Mouse (Mus musculus): ENCODE data around the gene Syde1. TPM values are rescaled to one million over a fixed set of nuclear protein-coding genes. Genes with fewer than 3 reads are reported as not detected.

Syde1 gene
- polyA plus RNA-seq, 1 experiment, result 9.1 TPM

DNA sequence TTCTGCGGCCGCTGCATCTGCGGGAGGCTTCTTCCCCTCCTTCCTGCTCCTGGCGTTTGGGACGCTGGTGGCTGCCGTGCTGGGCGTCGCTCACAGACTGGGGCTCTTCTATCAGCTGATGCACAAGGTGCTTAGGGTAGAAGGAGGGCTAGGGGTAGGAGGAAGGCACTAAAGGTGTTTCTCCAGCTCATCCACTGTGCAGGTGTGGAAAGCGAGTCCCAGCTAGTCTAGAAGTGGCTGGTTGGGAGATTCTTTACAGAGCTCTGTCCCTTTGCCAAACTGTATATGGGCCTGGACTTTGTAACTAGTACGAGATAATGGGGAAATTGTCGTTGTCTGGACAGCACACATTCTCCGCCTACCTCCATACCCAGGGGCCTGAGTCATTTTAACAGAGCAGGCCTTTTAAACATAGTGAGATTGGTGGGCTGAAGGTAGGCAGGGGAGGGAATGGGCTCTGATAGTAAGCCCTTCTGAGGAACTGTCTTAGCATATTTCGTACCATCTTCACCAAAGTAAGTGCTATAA lies 16.6 kb downstream of the Syde1 start:
- no peak for DNase-seq (ENCODE audit: low read depth)
- TF ChIP-seq POLR2A (IDR thresholded peaks at IDR 0.05; ENCODE audit: borderline replicate concordance, extremely low read depth, insufficient read depth, insufficient read length, poor library complexity, severe bottlenecking) (no peak), CTCF (IDR thresholded peaks at IDR 0.05; ENCODE audit: borderline replicate concordance, extremely low read depth, insufficient read depth, insufficient read length) (no peak)

DNA sequence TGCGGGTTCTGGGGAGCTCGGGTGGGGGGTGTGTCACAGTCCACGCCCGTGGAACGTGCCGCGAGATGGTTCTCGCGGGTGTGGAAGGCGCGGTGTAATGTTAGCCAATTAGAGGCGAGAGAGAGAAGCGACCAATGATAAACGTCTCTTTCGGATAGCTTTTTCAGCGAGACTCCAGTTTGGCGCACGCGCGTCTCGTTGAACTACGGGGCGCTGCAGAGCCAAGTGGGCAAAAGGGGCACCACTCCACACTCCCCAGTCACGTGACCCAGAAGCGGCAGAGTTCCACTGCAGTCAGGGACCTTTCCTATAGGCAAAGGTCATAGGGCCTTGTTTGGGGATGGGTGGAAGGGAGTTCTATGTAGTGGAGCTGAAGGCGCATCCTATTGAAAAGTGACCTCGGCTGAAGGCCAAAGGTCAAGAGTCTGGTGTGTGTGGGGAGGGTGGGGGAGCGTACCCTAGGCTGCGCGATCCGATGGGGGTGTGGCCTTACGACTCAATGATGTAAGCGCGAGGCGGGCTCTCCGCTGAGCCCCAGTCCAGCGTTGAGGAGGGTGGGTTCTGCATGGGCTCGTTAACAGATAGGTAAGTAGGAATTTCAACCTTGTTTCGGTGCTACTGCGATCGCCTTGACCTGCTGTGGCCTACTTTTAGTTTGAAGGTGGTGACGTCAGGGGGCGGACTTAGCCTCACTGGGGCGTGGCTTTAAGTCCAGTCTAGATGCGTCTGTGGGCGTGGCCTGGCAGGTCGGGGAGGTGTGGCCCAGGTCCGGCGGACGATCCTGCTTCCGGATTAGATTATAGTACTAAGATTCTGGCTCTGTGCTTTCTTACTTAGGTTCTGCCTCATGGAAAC lies 17.3 kb downstream of the Syde1 start, which contains the start of gene Ilvbl:
Gene Ilvbl (plus strand): TSS at position 97 of the 855 bp plus-strand sequence.
- peak; percentile 98 for DNase-seq (ENCODE audit: low read depth)
- TF ChIP-seq CTCF (IDR thresholded peaks at IDR 0.05; ENCODE audit: borderline replicate concordance, extremely low read depth, insufficient read depth, insufficient read length), result no peak
- no peak for TF ChIP-seq POLR2A (IDR thresholded peaks at IDR 0.05; ENCODE audit: borderline replicate concordance, extremely low read depth, insufficient read depth, insufficient read length, poor library complexity, severe bottlenecking)

DNA sequence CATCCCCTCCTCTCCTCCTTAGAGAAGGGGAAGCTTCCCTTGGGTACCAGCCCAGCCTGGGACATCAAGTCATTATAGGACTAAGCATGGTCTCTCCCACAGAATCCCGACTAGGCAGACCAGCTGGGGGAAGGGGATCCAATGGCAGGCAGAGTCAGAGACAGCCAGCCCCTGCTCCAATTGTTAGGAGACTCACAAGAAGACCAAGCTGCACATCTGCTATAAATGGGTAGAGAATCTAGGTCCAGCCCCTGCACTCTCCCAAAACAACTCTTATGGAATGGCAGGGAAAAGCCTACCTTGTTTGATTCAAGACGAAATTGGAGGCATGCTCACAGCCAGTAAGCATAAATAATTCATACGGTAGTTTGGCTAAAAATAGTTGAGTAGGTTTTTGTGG lies 18.5 kb downstream of the Syde1 start:
- no peak for DNase-seq (ENCODE audit: low read depth)
- TF ChIP-seq CTCF (IDR thresholded peaks at IDR 0.05; ENCODE audit: borderline replicate concordance, extremely low read depth, insufficient read depth, insufficient read length) (no peak), POLR2A (IDR thresholded peaks at IDR 0.05; ENCODE audit: borderline replicate concordance, extremely low read depth, insufficient read depth, insufficient read length, poor library complexity, severe bottlenecking) (no peak)

DNA sequence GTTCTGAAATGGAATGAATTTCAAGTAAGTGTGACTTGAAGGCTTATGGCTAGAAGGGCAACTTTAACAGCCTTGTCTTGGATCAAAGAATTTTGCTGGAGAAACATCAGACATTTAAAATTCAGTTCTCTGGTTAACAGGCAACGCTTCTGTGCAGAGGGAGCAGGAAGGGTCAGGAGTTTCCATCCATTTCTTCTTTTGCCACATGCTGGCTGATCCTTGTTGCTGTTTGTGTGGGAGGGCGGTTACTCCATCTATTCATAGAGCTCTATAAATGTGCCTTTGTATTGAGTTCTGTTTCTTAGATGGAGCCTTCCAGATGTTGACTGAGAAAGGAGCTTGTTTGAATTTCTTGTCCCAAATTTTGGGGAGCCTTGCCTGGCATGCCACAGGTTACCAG lies 20.9 kb downstream of the Syde1 start:
- TF ChIP-seq POLR2A (IDR thresholded peaks at IDR 0.05; ENCODE audit: borderline replicate concordance, extremely low read depth, insufficient read depth, insufficient read length, poor library complexity, severe bottlenecking) (no peak), CTCF (IDR thresholded peaks at IDR 0.05; ENCODE audit: borderline replicate concordance, extremely low read depth, insufficient read depth, insufficient read length) (no peak)
- no peak for DNase-seq (ENCODE audit: low read depth)

DNA sequence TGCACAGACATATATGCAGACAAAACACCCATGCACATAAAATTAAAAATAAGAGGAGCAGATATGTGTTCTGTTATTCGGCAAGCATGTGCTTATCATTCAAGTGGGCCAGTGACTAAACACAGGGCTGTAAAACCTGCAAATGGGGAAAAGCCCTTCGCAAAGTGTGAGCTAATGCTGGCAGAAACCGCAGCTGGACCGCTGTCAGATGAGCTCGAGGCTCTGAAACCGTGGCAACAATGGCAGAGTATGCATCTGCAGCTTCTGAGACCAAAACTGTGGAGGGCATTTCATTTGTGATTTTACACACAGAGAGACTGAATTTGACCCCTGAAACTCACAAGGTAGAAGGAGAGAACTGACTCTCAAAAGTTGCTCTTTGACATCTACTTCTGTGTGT lies 21.3 kb downstream of the Syde1 start:
- DNase-seq (ENCODE audit: low read depth), result no peak
- no peak for TF ChIP-seq POLR2A (IDR thresholded peaks at IDR 0.05; ENCODE audit: borderline replicate concordance, extremely low read depth, insufficient read depth, insufficient read length, poor library complexity, severe bottlenecking)
- no peak for TF ChIP-seq CTCF (IDR thresholded peaks at IDR 0.05; ENCODE audit: borderline replicate concordance, extremely low read depth, insufficient read depth, insufficient read length)

DNA sequence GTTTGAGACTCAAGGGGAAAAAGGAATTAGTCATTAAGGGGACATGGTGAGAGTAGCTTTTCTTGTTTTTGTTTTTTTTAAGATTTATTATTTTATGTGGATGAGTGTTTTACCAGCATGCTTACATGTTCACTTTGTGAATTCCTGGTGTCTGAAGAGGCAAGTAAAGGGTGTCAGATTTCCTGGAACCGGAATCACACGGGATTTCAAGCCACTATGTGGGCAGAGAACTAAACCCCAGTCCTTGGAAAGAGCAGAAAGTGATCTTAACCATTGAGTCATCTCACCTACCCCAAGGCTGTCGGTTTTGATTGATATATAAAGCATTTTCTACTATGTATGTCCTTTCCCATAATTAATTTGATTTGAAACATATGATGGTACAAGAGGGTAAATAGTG lies 22.1 kb downstream of the Syde1 start:
- TF ChIP-seq POLR2A (IDR thresholded peaks at IDR 0.05; ENCODE audit: borderline replicate concordance, extremely low read depth, insufficient read depth, insufficient read length, poor library complexity, severe bottlenecking) (no peak), CTCF (IDR thresholded peaks at IDR 0.05; ENCODE audit: borderline replicate concordance, extremely low read depth, insufficient read depth, insufficient read length) (no peak)
- no peak for DNase-seq (ENCODE audit: low read depth)

DNA sequence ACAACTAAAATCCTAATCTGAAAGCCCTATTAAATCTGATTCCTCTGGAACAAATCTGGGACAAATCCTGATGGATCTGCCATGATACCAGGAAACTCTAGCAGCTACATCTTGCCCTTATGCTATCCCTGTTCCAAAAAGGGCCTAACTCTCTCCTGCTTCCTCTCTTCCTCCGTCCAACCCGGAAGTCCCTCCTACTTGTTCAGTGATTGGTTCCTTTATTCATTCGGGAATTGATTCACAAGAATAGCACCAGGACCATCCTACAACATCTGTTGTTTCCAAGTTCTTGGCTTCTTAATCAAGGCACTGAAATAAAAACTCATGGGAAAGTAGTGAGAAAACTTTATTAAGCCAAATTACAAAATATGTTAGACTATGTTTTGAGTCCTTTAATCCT lies 22.6 kb downstream of the Syde1 start:
- TF ChIP-seq CTCF (IDR thresholded peaks at IDR 0.05; ENCODE audit: borderline replicate concordance, extremely low read depth, insufficient read depth, insufficient read length) (no peak), POLR2A (IDR thresholded peaks at IDR 0.05; ENCODE audit: borderline replicate concordance, extremely low read depth, insufficient read depth, insufficient read length, poor library complexity, severe bottlenecking) (no peak)
- no peak for DNase-seq (ENCODE audit: low read depth)

DNA sequence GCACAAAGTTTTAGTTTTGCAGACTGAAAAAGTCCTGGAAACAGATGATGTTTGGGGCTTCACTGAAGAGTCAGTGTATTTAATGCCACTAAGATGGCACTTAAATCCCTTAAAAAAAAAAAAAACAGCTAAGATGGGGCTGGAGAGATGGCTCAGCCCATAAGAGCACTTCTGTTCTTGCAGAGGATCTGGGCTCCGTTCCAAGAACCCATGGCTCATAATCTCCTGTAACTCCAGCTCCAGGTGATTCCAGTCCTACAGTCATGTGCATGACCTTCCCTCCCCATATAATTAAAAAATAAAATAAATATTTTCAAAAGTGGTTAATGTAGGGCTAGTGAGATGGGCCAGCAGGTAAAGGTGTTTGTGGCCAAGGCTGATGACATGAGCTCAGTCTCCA lies 26.7 kb downstream of the Syde1 start:
- DNase-seq (ENCODE audit: low read depth), result no peak
- TF ChIP-seq POLR2A (IDR thresholded peaks at IDR 0.05; ENCODE audit: borderline replicate concordance, extremely low read depth, insufficient read depth, insufficient read length, poor library complexity, severe bottlenecking), result no peak
- TF ChIP-seq CTCF (IDR thresholded peaks at IDR 0.05; ENCODE audit: borderline replicate concordance, extremely low read depth, insufficient read depth, insufficient read length), result no peak

DNA sequence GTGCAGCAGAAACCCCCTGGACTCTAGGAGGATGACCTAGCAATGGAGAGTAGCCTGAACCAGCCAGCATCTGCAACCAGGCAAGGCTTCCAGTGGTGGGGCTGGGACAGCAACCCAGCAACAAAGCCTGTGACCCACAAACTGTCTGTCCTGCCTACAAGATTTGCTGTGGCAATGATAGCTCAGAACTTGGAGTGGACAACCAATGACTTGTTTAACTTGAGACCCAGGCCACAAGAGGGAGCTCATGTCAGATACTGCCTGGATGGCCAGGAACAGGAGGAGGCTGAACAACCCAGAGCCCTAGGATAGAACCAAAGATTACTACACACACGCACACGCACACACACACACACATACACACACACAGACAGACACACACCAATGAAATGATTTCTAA lies 50.8 kb downstream of the Syde1 start:
- TF ChIP-seq POLR2A (IDR thresholded peaks at IDR 0.05; ENCODE audit: borderline replicate concordance, extremely low read depth, insufficient read depth, insufficient read length, poor library complexity, severe bottlenecking) (no peak), CTCF (IDR thresholded peaks at IDR 0.05; ENCODE audit: borderline replicate concordance, extremely low read depth, insufficient read depth, insufficient read length) (no peak)
- peak; percentile 8 for DNase-seq (ENCODE audit: low read depth)

Other genes with a start within 250 kb of the Syde1 start
- gene Agpat3, start 239.5 kb downstream of the Syde1 start, polyA plus RNA-seq (2012; rRNA removed), result 95.2 and 97.6 TPM in 2 replicates
- gene Rrp1, start 178.9 kb downstream of the Syde1 start, polyA plus RNA-seq (2012; rRNA removed), result 211 and 385 TPM in 2 replicates
- gene Cstb, start 166.3 kb downstream of the Syde1 start, polyA plus RNA-seq (2012; rRNA removed), result 53.5 and 72.9 TPM in 2 replicates
- gene Pdxk, start 127.0 kb downstream of the Syde1 start, polyA plus RNA-seq (2012; rRNA removed), result 13.8 and 26.2 TPM in 2 replicates
- gene Olfr1358, start 74.5 kb downstream of the Syde1 start, polyA plus RNA-seq (2012; rRNA removed), result 0.08 TPM in 1 of 2 replicates, not detected in the other
- gene Ilvbl, start 17.6 kb downstream of the Syde1 start, polyA plus RNA-seq (2012; rRNA removed), result 44.6 and 45.2 TPM in 2 replicates
- not detected in 2 replicates for gene Olfr1357, start 26.1 kb upstream of the Syde1 start, polyA plus RNA-seq (2012; rRNA removed)
- gene Casp14, start 126.3 kb upstream of the Syde1 start, polyA plus RNA-seq (2012; rRNA removed), result 0.03 and 0.10 TPM in 2 replicates
- 0.14 TPM in 1 of 2 replicates, not detected in the other for gene Ccdc105, start 161.1 kb upstream of the Syde1 start, polyA plus RNA-seq (2012; rRNA removed)
- 12.9 and 18.2 TPM in 2 replicates for gene Slc1a6, start 188.5 kb upstream of the Syde1 start, polyA plus RNA-seq (2012; rRNA removed)

All from brain, embryonic 14.5 days (tissue).